Mouse (Mus musculus) stomach, embryonic 14.5 days (tissue): ENCODE results near the gene Atf6. TPM values are rescaled to one million over a fixed set of nuclear protein-coding genes. Genes with fewer than 3 reads are reported as not detected.

Experiments used
- ATAC-seq: fragments of 200-750 bp; cut with Nextera tagmentation; 2 replicates; pipeline ENCODE4 v1.8.0; 2017; ENCODE audit warnings: low read depth, moderate TSS enrichment; ENCODE audit not compliant: insufficient number of reproducible peaks, insufficient read depth, low FRiP score
- H3K27ac ChIP-seq: fragments of 300-500 bp; sonication (generic); 2 replicates; pipeline ENCODE4 v1.5.1; 2014; ENCODE audit warnings: mild to moderate bottlenecking, low read length, moderate library complexity, mixed read lengths
- H3K27me3 ChIP-seq: fragments of 300-500 bp; sonication (generic); 2 replicates; pipeline ENCODE4 v1.6.1; 2014; ENCODE audit warnings: low read length, control low read depth, mixed read lengths; ENCODE audit not compliant: control insufficient read depth, insufficient read depth
- H3K36me3 ChIP-seq: fragments of 300-500 bp; sonication (generic); 2 replicates; pipeline ENCODE4 v1.6.1; 2014; ENCODE audit warnings: mild to moderate bottlenecking, control low read depth, low read length, moderate library complexity, mixed read lengths; ENCODE audit not compliant: control insufficient read depth, insufficient read depth
- H3K4me1 ChIP-seq: fragments of 300-500 bp; sonication (generic); 2 replicates; pipeline ENCODE4 v1.6.1; 2014; ENCODE audit warnings: low read length, control low read depth, mixed read lengths; ENCODE audit not compliant: control insufficient read depth, insufficient read depth
- H3K4me2 ChIP-seq: fragments of 300-500 bp; sonication (generic); replicated peaks from 2 replicates; pipeline ENCODE4 v1.6.1; 2014; ENCODE audit warnings: low read depth, low read length, control low read depth
- H3K4me3 ChIP-seq: fragments of 300-500 bp; sonication (generic); 2 replicates; pipeline ENCODE4 v1.5.1; 2014; ENCODE audit warnings: low read depth, low read length, control low read depth
- H3K9ac ChIP-seq: fragments of 300-500 bp; sonication (generic); replicated peaks from 2 replicates; pipeline ENCODE4 v1.6.1; 2014; ENCODE audit warnings: low read depth, mild to moderate bottlenecking, control low read depth, low read length, moderate library complexity, mixed read lengths
- H3K9me3 ChIP-seq: fragments of 300-500 bp; sonication (generic); 2 replicates; pipeline ENCODE4 v1.6.1; 2016; ENCODE audit warnings: low read depth, low read length, control low read depth; ENCODE audit not compliant: control insufficient read depth
- WGBS: fragments of 180-500 bp; shearing (Covaris S2); extraction: QIAGEN DNeasy Blood & Tissue Kit; methylation state at CpG from one replicate; pipeline ENCODE4 v1.1.7; 2014; 5-methylcytosine and 5-hydroxymethylcytosine counted together
- polyA plus RNA-seq: library from polyadenylated mRNA; unstranded; fragments of >200 nt; fragmentation: Nextera tagmentation; extraction: Ambion mirVana; gene quantifications from 2 replicates; pipeline ENCODE4 v1.2.1, GENCODE M21; 2014

Gene Atf6
- polyA plus RNA-seq, 1 experiment from 2014 or later, result 10.8 TPM

DNA sequence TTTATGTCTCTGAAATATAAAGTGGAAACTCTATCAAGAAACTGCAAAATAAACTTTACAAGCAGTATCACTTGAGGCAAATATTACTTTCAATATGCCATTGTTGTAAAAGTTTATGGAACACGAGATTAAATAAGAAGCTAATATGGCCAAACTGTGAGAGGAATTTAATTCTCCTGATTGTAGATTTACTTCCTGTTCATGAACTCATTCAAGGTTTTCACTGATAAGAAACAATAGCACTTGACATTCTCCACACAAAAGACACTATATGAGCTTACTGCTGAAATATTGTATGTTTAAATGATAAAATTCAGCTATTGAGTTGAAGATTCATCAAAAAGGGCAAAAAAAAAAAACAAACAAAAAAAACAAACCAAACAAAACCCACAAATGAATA, 102.8 kb downstream of the Atf6 start:
- no peak for ATAC-seq
- peaks cover 6% of the 10 kb centered on the region; the same call in 1 of the 2 replicates for H3K4me1 ChIP-seq
- no peaks in the 10 kb centered on the region for H3K9me3 ChIP-seq
- no peaks in the 10 kb centered on the region for H3K27me3 ChIP-seq
- H3K9ac ChIP-seq, result no peak overlapping the region
- WGBS, result 73% methylated on average over 1 of the region's 1 CpGs
- H3K4me3 ChIP-seq, result no peak overlapping the region
- no peak overlapping the region for H3K4me2 ChIP-seq
- no peaks in the 10 kb centered on the region for H3K36me3 ChIP-seq
- no peak overlapping the region for H3K27ac ChIP-seq

DNA sequence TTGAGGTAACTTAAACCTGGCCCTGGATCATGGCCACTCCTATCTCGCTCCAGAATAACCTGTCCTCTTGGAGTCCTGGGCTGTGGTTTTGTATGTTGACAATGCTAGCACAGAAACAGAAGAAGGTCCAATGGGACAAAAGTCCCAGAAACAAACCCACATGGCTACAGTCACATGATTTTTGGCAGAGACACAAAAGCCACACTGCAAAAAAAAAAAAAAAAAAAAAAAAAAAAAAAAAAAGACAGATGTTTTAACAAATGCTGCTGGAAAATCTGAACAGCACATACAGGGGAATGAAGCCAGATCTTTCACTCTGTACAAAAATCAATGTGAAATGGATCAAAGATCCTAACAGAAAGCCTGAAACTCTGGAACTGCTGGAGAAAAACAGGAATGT, 105.9 kb downstream of the Atf6 start:
- no peak overlapping the region for H3K4me2 ChIP-seq
- no peaks in the 10 kb centered on the region for H3K4me1 ChIP-seq
- no peaks in the 10 kb centered on the region for H3K27me3 ChIP-seq
- H3K36me3 ChIP-seq, result no peaks in the 10 kb centered on the region
- no peak overlapping the region for H3K27ac ChIP-seq
- ATAC-seq, result no peak
- no peak overlapping the region for H3K4me3 ChIP-seq
- H3K9ac ChIP-seq, result no peak overlapping the region
- WGBS, result 98% methylated on average over 1 of the region's 1 CpGs
- H3K9me3 ChIP-seq, result no peaks in the 10 kb centered on the region

GRCm38 (mm10) chr1:170753597-170753996, 114.0 kb downstream of the Atf6 start:
- Histone ChIP-seq H3K9me3 (no peaks in the 10 kb centered on the region), H3K36me3 (no peaks in the 10 kb centered on the region), H3K9ac (no peak overlapping the region), H3K4me2 (no peak overlapping the region), H3K27me3 (no peaks in the 10 kb centered on the region), H3K4me3 (no peak overlapping the region), H3K4me1 (no peaks in the 10 kb centered on the region), H3K27ac (no peak overlapping the region)
- 86% methylated on average over 5 of the region's 5 CpGs for WGBS
- no peak for ATAC-seq

GRCm38 (mm10) chr1:170751797-170752196, 115.8 kb downstream of the Atf6 start:
- H3K4me1 ChIP-seq, result no peaks in the 10 kb centered on the region
- 91% methylated on average over 7 of the region's 7 CpGs for WGBS
- no peak overlapping the region for H3K27ac ChIP-seq
- no peak overlapping the region for H3K9ac ChIP-seq
- no peak overlapping the region for H3K4me3 ChIP-seq
- H3K27me3 ChIP-seq, result no peaks in the 10 kb centered on the region
- no peaks in the 10 kb centered on the region for H3K9me3 ChIP-seq
- ATAC-seq, result no peak
- no peak overlapping the region for H3K4me2 ChIP-seq
- H3K36me3 ChIP-seq, result no peaks in the 10 kb centered on the region

GRCm38 (mm10) chr1:170746523-170746922, 121.0 kb downstream of the Atf6 start:
- Histone ChIP-seq H3K9ac (no peak overlapping the region), H3K36me3 (no peaks in the 10 kb centered on the region)

GRCm38 (mm10) chr1:170741497-170742246, 125.9 kb downstream of the Atf6 start:
- 69% methylated on average over 5 of the region's 5 CpGs for WGBS
- Histone ChIP-seq H3K27ac (no peak overlapping the region), H3K36me3 (no peaks in the 10 kb centered on the region), H3K4me3 (no peak overlapping the region), H3K9ac (no peak overlapping the region), H3K27me3 (no peaks in the 10 kb centered on the region), H3K4me1 (peaks cover 3% of the 10 kb centered on the region; the same call in 1 of the 2 replicates), H3K9me3 (no peaks in the 10 kb centered on the region), H3K4me2 (no peak overlapping the region)
- ATAC-seq, result no peak

More at GRCm38 (mm10) chr1:170746523-170746922, 121.0 kb downstream of the Atf6 start:
- Histone ChIP-seq H3K4me3 (no peak overlapping the region), H3K27ac (no peak overlapping the region), H3K9me3 (no peaks in the 10 kb centered on the region), H3K4me2 (no peak overlapping the region), H3K27me3 (no peaks in the 10 kb centered on the region), H3K4me1 (peaks cover 3% of the 10 kb centered on the region; the same call in 1 of the 2 replicates)
- no peak for ATAC-seq
- WGBS, result 87% methylated on average over 5 of the region's 5 CpGs

DNA sequence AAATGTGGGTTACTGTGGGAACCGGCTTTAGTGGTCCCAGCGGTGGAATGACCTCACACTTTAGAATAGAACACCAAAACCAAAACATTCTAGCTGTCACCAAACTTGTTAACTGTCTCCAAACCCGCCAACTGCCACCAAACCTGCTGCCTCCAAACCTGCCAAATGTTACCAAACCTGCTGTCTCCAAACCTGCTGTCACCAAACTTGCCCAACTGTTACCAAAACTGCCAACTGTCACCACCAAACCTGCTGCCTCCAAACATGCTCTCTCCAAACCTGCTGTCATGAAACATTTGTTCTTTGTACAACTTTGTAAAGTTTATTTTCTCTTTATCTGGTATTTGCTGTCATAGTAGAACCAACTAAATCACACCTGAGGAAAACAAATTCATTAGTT, 132.7 kb downstream of the Atf6 start:
- Histone ChIP-seq H3K27ac (no peak overlapping the region), H3K9ac (no peak overlapping the region), H3K36me3 (no peaks in the 10 kb centered on the region), H3K4me2 (no peak overlapping the region), H3K9me3 (no peaks in the 10 kb centered on the region), H3K27me3 (no peaks in the 10 kb centered on the region), H3K4me3 (no peak overlapping the region), H3K4me1 (0 out of 2 replicates have a peak, but pooled peaks cover 4% of the 10 kb centered on the region)
- WGBS, result 84% methylated on average over 3 of the region's 3 CpGs
- no peak for ATAC-seq

- Histone ChIP-seq H3K4me1 (0 out of 2 replicates have a peak, but pooled peaks cover 4% of the 10 kb centered on the region), H3K27ac (peak overlapping the region; percentile 10; the same call in 1 of the 2 replicates), H3K27me3 (no peaks in the 10 kb centered on the region), H3K4me3 (no peak overlapping the region), H3K9ac (no peak overlapping the region), H3K4me2 (no peak overlapping the region), H3K9me3 (no peaks in the 10 kb centered on the region), H3K36me3 (no peaks in the 10 kb centered on the region)
- 84% methylated on average over 2 of the region's 2 CpGs for WGBS
- no peak for ATAC-seq
These were observed 135.0 kb downstream of the Atf6 start for GRCm38 (mm10) chr1:170732596-170732890.
